Mouse (Mus musculus) skeletal muscle tissue, postnatal 0 days (tissue): Measurements from ENCODE around the gene Pappa2. TPM values are rescaled to one million over a fixed set of nuclear protein-coding genes. Genes with fewer than 3 reads are reported as not detected.

Source experiments
- polyA plus RNA-seq: library from polyadenylated mRNA; unstranded; fragments of >200 nt; fragmentation: Nextera tagmentation; extraction: Ambion mirVana; gene quantifications from 2 replicates; pipeline ENCODE4 v1.2.1, GENCODE M21; 2015

Pappa2 gene
- 0.09 and 0.44 TPM in 2 replicates for polyA plus RNA-seq

GRCm38 (mm10) chr1:158980390-158980789 is at the start of gene Pappa2:
Pappa2 (minus strand) TSS chr1:158980490.

